Mouse (Mus musculus) kidney, postnatal 0 days (tissue): ENCODE data around the gene Itga4. TPM values are rescaled to one million over a fixed set of nuclear protein-coding genes. Genes with fewer than 3 reads are reported as not detected.

ENCODE experiments used
- ATAC-seq: fragments of 200-750 bp; cut with Nextera tagmentation; replicated peaks from 2 replicates; pipeline ENCODE4 v1.8.0; 2017; ENCODE audit warnings: low read depth, moderate number of reproducible peaks, moderate TSS enrichment, moderate library complexity; ENCODE audit not compliant: low FRiP score
- DNase-seq: peaks from one replicate; pipeline ENCODE4 v3.0.0-alpha.2; 2016; ENCODE audit warnings: low spot score
- H3K27ac ChIP-seq: fragments of 300-500 bp; sonication (generic); 2 replicates; pipeline ENCODE4 v1.5.1; 2014; ENCODE audit warnings: mild to moderate bottlenecking
- H3K27me3 ChIP-seq: fragments of 300-500 bp; sonication (generic); 2 replicates; pipeline ENCODE4 v1.6.1; 2014; ENCODE audit warnings: low read length, mixed read lengths; ENCODE audit not compliant: insufficient read depth
- H3K36me3 ChIP-seq: fragments of 300-500 bp; sonication (generic); 2 replicates; pipeline ENCODE4 v1.6.1; 2014; ENCODE audit warnings: low read length, mixed read lengths; ENCODE audit not compliant: insufficient read depth
- H3K4me1 ChIP-seq: fragments of 300-500 bp; sonication (generic); replicated peaks from 2 replicates; pipeline ENCODE4 v1.6.1; 2014; ENCODE audit warnings: antibody characterized with exemption, low read length, mixed read lengths; ENCODE audit not compliant: insufficient read depth
- H3K4me2 ChIP-seq: fragments of 300-500 bp; sonication (generic); 2 replicates; pipeline ENCODE4 v1.6.1; 2014; ENCODE audit warnings: mild to moderate bottlenecking, low read length, moderate library complexity, mixed read lengths
- H3K4me3 ChIP-seq: fragments of 300-500 bp; sonication (generic); replicated peaks from 2 replicates; pipeline ENCODE4 v1.5.1; 2014; ENCODE audit warnings: low read depth, low read length
- H3K9ac ChIP-seq: fragments of 300-500 bp; sonication (generic); 2 replicates; pipeline ENCODE4 v1.6.1; 2014; ENCODE audit warnings: low read depth, low read length
- H3K9me3 ChIP-seq: fragments of 300-500 bp; sonication (generic); replicated peaks from 2 replicates; pipeline ENCODE4 v1.6.1; 2016; ENCODE audit warnings: low read length, inconsistent platforms, mixed read lengths
- CTCF ChIP-seq: IDR thresholded peaks from 2 replicates; pipeline ENCODE4 v1.5.1; 2016; ENCODE audit warnings: antibody characterized with exemption, low read depth, mild to moderate bottlenecking, moderate library complexity
- WGBS: fragments of 180-500 bp; shearing (Covaris S2); extraction: QIAGEN DNeasy Blood & Tissue Kit; methylation state at CpG from one replicate; pipeline ENCODE4 v1.1.7; 2014; 5-methylcytosine and 5-hydroxymethylcytosine counted together
- polyA plus RNA-seq: library from polyadenylated mRNA; unstranded; fragments of >200 nt; fragmentation: Nextera tagmentation; extraction: Ambion mirVana; gene quantifications from 2 replicates; pipeline ENCODE4 v1.2.1, GENCODE M21; 2015

Gene Itga4
- polyA plus RNA-seq, 1 experiment from 2014 or later = 1.8 TPM

GRCm38 (mm10) chr2:79250510-79250909 lies 4.7 kb upstream of the Itga4 start:
- TF ChIP-seq CTCF = no peak
- no peaks in the 10 kb centered on the region for H3K27me3 ChIP-seq
- no peaks in the 10 kb centered on the region for H3K36me3 ChIP-seq
- no peak overlapping the region for H3K9ac ChIP-seq
- no peak overlapping the region for H3K27ac ChIP-seq
- peak; percentile 31 for DNase-seq
- WGBS = 13% methylated on average over 1 of the region's 1 CpGs
- H3K4me3 ChIP-seq = no peak overlapping the region
- no peak overlapping the region for H3K4me2 ChIP-seq
- H3K9me3 ChIP-seq = no peaks in the 10 kb centered on the region
- H3K4me1 ChIP-seq = 0 out of 2 replicates have a peak, but pooled peaks cover under 1% of the 10 kb centered on the region
- no peak for ATAC-seq

DNA sequence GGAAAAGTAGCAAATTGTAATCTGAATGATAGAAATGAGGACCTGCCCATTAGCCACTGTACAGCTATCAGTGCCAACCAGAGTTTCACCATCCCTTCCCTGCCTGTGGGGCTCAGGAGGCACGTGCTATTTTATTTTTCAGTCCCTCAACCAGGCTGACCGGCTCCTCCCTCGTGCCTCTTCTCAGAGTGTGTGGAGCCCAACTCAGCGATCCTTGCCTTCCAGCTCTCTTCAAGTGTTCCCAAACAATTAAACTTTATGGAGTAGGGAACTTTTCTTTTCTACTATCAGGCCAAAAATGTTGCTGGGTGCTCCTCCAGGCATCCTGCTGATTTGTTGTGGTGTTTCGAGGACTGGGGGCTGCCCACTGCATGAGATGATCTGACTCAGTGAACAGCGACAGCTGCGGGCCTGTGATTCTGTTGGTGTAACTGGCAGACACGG lies 1.4 kb upstream of the Itga4 start:
- no peak overlapping the region for H3K4me2 ChIP-seq
- 15% methylated on average over 8 of the region's 8 CpGs for WGBS
- TF ChIP-seq CTCF = no peak
- H3K9ac ChIP-seq = no peak overlapping the region
- H3K4me1 ChIP-seq = 0 out of 2 replicates have a peak, but pooled peaks cover 8% of the 10 kb centered on the region
- H3K27me3 ChIP-seq = no peaks in the 10 kb centered on the region
- ATAC-seq (no peak), DNase-seq (peak; percentile 56)
- H3K27ac ChIP-seq = no peak overlapping the region
- no peaks in the 10 kb centered on the region for H3K36me3 ChIP-seq
- H3K9me3 ChIP-seq = no peaks in the 10 kb centered on the region
- no peak overlapping the region for H3K4me3 ChIP-seq

DNA sequence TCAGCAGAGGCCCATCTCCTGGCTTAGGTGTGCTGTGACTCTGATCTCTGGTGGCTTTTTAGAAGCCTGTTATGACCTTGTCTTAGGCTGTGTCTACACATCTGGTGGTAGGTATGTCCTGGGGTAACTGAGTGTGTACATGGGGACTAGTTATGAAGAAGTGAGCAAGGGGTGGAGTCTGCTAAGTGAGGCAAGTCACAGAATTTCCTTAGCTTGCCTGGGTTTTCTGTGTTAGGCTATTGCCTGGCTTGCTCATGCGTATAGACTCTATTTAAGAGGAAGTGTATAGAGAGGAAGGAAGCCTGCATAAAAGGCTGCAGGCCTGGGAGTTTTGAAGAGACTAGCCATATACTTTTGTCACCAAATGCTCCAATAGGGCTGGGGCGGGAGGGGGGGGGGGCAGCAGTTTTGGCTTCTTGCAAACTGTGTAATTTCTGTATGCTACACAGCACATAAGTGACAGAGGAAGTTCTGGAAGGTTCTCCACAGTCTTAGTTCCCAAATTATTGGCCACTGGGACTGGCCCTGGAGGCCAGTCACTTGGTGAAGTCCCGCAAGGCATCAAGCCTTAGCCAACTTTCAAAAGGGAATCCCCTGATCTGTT lies 536 bp upstream of the Itga4 start:
- no peak for TF ChIP-seq CTCF
- DNase-seq (peak; percentile 34), ATAC-seq (peak; percentile 44)
- Histone ChIP-seq H3K9ac (no peak overlapping the region), H3K4me2 (peak overlapping the region; percentile 78), H3K4me3 (peak overlapping the region; percentile 38; the same call in 1 of the 2 replicates), H3K9me3 (no peaks in the 10 kb centered on the region), H3K27ac (0 out of 2 replicates have a peak overlapping the region, but pooled peaks have one; percentile 13), H3K27me3 (no peaks in the 10 kb centered on the region), H3K4me1 (0 out of 2 replicates have a peak, but pooled peaks cover 8% of the 10 kb centered on the region), H3K36me3 (no peaks in the 10 kb centered on the region)
- 59% methylated on average over 3 of the region's 3 CpGs for WGBS

DNA sequence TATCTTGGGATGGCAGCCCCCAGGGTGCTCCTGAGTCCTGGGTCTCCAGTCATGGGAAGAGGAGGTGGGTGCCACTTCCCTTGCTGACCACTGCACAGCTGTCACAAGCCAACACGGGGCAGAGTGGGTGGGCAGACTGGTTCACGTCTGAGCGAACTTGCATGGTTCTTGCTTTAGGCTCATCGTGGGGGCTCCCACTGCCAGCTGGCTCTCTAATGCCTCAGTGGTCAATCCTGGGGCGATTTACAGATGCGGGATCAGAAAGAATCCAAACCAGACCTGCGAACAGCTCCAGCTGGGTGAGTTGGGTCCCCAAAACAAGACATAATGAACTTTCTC lies 744 bp downstream of the Itga4 start:
- TF ChIP-seq CTCF = no peak
- peak overlapping the region; percentile 38 for H3K4me3 ChIP-seq
- no peaks in the 10 kb centered on the region for H3K36me3 ChIP-seq
- peak overlapping the region; percentile 23 for H3K9ac ChIP-seq
- no peaks in the 10 kb centered on the region for H3K27me3 ChIP-seq
- 0 out of 2 replicates have a peak, but pooled peaks cover 8% of the 10 kb centered on the region for H3K4me1 ChIP-seq
- DNase-seq (no peak), ATAC-seq (peak; percentile 14; the same call in 1 of the 2 replicates)
- H3K27ac ChIP-seq = no peak overlapping the region
- WGBS = 24% methylated on average over 7 of the region's 7 CpGs
- H3K9me3 ChIP-seq = no peaks in the 10 kb centered on the region
- H3K4me2 ChIP-seq = peak overlapping the region; percentile 78

DNA sequence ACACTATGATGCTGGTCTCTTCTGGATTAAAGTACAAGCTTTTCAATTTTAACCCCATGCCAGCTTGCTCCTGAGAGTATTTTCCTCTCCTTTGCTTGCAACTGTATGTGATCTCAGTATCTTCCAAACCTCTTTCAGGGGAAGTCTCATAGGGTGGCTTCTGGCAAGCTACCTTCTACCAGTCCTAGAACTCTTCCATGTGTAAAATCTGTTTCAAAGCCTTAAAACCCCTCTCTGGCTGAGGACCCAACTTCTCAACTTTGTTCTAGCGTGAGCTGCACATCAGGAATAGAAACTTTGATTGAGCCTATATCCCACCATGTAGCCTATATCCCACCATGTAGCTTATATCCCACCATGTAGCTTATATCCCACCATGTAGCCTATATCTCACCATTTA lies 1.1 kb downstream of the Itga4 start:
- no peak overlapping the region; the same call in 1 of the 2 replicates for H3K9ac ChIP-seq

DNA sequence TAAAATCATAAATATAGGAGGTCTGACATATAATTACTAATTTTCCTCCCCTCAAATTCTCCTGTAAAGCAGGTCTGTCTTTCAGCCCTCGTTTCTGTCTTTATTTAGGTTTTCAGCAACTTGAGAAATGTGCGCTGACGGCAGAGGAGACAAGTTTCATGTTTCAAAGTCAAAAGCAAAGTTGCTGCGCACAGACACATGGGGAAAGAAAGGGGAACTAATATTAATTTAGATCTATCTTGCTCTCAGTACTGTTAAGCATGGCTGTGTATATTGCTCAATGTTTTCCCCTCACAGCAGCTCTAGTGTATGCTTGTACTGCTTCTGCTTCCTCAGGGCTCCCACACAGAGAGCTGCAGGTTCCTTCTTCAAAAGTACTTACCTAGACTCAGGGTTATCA lies 1.7 kb downstream of the Itga4 start:
- Histone ChIP-seq H3K4me1 (0 out of 2 replicates have a peak, but pooled peaks cover 8% of the 10 kb centered on the region), H3K9me3 (no peaks in the 10 kb centered on the region), H3K4me2 (peak overlapping the region; percentile 78; the same call in 1 of the 2 replicates), H3K27me3 (no peaks in the 10 kb centered on the region), H3K36me3 (no peaks in the 10 kb centered on the region), H3K27ac (no peak overlapping the region), H3K4me3 (0 out of 2 replicates have a peak overlapping the region, but pooled peaks have one; percentile 38), H3K9ac (no peak overlapping the region)
- no peak for ATAC-seq
- DNase-seq = peak; percentile 14
- TF ChIP-seq CTCF = no peak
- 33% methylated on average over 4 of the region's 4 CpGs for WGBS

More for the DNA sequence above, 1.1 kb downstream of the Itga4 start:
- DNase-seq (no peak), ATAC-seq (no peak)
- TF ChIP-seq CTCF = no peak
- Histone ChIP-seq H3K27ac (no peak overlapping the region), H3K27me3 (no peaks in the 10 kb centered on the region), H3K36me3 (no peaks in the 10 kb centered on the region), H3K4me3 (peak overlapping the region; percentile 38; the same call in 1 of the 2 replicates), H3K9me3 (no peaks in the 10 kb centered on the region), H3K4me1 (0 out of 2 replicates have a peak, but pooled peaks cover 8% of the 10 kb centered on the region), H3K4me2 (peak overlapping the region; percentile 78)
- WGBS = 79% methylated on average over 1 of the region's 1 CpGs
